Mouse (Mus musculus): ENCODE measurements around the gene Dnajb4. TPM values are rescaled to one million over a fixed set of nuclear protein-coding genes. Genes with fewer than 3 reads are reported as not detected.
A peak's percentile ranks its signal among the peaks of the same experiment; 100 is the strongest.

Dnajb4 gene
- total and polyA plus RNA-seq, 2 experiments from 2014 or later = 39.7 to 41.5 TPM

- ATAC-seq (peak; percentile 32), DNase-seq (peak; percentile 78)
- H3K27ac ChIP-seq (ENCODE audit: low read depth, low read length) = peak overlapping the region; percentile 100
- no peaks in the 10 kb centered on the region for H3K9me3 ChIP-seq (ENCODE audit: low read length)
- no peaks in the 10 kb centered on the region for H3K27me3 ChIP-seq (ENCODE audit: insufficient read depth, low read length)
- TF ChIP-seq CTCF (IDR thresholded peaks at IDR 0.05; ENCODE audit: low read depth) = no peak; the same call in 1 of the 2 replicates
- peak overlapping the region; percentile 100 for H3K9ac ChIP-seq
- H3K4me2 ChIP-seq (ENCODE audit: low read depth) = peak overlapping the region; percentile 58
- peak overlapping the region; percentile 97 for H3K4me3 ChIP-seq (ENCODE audit: low read depth, low read length)
- H3K36me3 ChIP-seq (ENCODE audit: insufficient read depth) = no peaks in the 10 kb centered on the region
- H3K4me1 ChIP-seq (ENCODE audit: insufficient read depth) = peaks cover 22% of the 10 kb centered on the region
- 4% methylated on average over 25 of the region's 25 CpGs for WGBS
These were observed 730 bp downstream of the Dnajb4 start for GRCm38 (mm10) chr3:152209177-152209966.

DNA sequence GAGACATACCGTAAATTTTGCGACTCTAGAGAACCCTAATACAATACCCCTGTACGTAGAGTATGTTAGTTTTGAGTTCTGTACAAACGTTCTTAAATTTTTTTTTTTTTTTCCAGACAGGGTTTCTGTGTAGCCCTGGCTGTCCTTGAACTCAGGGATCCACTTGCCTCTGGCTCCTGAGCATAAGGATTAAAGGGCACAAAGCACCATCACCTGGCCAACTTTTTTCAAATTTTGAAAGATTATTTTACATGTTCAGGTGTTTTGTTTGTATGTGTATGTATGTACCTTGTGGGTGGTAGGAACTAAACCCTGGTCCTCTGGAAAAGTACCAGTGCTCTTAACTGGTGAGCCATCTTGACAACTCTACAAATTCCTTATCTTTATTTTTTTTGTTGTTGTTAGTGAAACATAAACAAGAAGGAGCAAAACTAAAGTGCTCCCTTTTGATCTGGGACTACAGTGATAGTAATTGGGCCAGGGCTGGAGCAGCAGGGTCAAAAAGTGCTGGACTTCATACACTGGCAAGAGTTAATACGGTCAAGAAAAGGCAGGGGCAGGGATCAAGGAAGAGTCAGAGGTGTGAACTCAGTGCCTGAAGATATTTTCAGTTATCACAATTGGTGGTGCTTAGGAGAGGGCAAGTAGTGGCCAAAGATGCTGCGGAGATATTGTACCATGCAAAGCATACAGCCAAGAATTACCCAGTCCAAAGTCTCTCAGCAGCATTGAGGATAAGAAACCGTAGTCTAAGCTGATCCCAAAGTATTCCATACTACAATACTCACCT is 1.8 kb downstream of the Dnajb4 start:
- Histone ChIP-seq H3K27ac (ENCODE audit: low read depth, low read length) (no peak overlapping the region), H3K4me3 (ENCODE audit: low read depth, low read length) (no peak overlapping the region), H3K36me3 (ENCODE audit: insufficient read depth) (no peaks in the 10 kb centered on the region), H3K4me1 (ENCODE audit: insufficient read depth) (peaks cover 20% of the 10 kb centered on the region), H3K9me3 (ENCODE audit: low read length) (no peaks in the 10 kb centered on the region), H3K27me3 (ENCODE audit: insufficient read depth, low read length) (no peaks in the 10 kb centered on the region), H3K9ac (no peak overlapping the region), H3K4me2 (ENCODE audit: low read depth) (no peak overlapping the region)
- 93% methylated on average over 7 of the region's 7 CpGs for WGBS
- no peak for DNase-seq
- no peak for TF ChIP-seq CTCF (IDR thresholded peaks at IDR 0.05; ENCODE audit: low read depth)
- no peak for ATAC-seq

DNA sequence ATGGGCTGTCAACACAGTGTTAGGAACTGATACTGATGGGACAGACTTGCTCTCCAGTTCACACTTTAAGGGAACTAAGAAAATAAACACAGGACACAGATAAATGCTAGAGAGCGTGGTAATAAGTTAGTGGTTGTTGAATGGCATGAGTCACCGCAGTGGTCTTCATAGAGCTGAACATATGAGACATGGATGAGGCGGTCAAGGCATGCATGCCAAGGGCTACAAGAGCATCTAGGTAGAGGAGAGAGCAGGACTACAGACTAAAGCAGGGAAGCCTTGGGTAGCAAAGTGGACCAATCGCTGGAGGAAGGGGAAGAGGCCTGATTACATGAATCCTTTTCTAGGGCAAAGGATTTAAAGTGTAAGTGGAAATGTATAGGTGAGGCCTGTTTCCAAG is 2.9 kb downstream of the Dnajb4 start:
- H3K27me3 ChIP-seq (ENCODE audit: insufficient read depth, low read length) = no peaks in the 10 kb centered on the region
- H3K27ac ChIP-seq (ENCODE audit: low read depth, low read length) = no peak overlapping the region
- no peak for TF ChIP-seq CTCF (IDR thresholded peaks at IDR 0.05; ENCODE audit: low read depth)
- WGBS = 95% methylated on average over 4 of the region's 4 CpGs
- ATAC-seq = no peak
- no peak for DNase-seq
- no peak overlapping the region for H3K4me3 ChIP-seq (ENCODE audit: low read depth, low read length)
- peaks cover 9% of the 10 kb centered on the region for H3K4me1 ChIP-seq (ENCODE audit: insufficient read depth)
- no peak overlapping the region for H3K4me2 ChIP-seq (ENCODE audit: low read depth)
- H3K9ac ChIP-seq = no peak overlapping the region
- no peaks in the 10 kb centered on the region for H3K36me3 ChIP-seq (ENCODE audit: insufficient read depth)
- no peaks in the 10 kb centered on the region for H3K9me3 ChIP-seq (ENCODE audit: low read length)

GRCm38 (mm10) chr3:152204577-152204976 is 5.5 kb downstream of the Dnajb4 start:
- DNase-seq = no peak
- Histone ChIP-seq H3K27ac (ENCODE audit: low read depth, low read length) (no peak overlapping the region), H3K4me3 (ENCODE audit: low read depth, low read length) (no peak overlapping the region), H3K4me2 (ENCODE audit: low read depth) (no peak overlapping the region), H3K36me3 (ENCODE audit: insufficient read depth) (no peaks in the 10 kb centered on the region), H3K9me3 (ENCODE audit: low read length) (no peaks in the 10 kb centered on the region), H3K4me1 (ENCODE audit: insufficient read depth) (0 out of 2 replicates have a peak, but pooled peaks cover 5% of the 10 kb centered on the region), H3K9ac (no peak overlapping the region), H3K27me3 (ENCODE audit: insufficient read depth, low read length) (no peaks in the 10 kb centered on the region)
- 83% methylated on average over 3 of the region's 3 CpGs for WGBS
- ATAC-seq = no peak
- no peak for TF ChIP-seq CTCF (IDR thresholded peaks at IDR 0.05; ENCODE audit: low read depth)

- H3K36me3 ChIP-seq (ENCODE audit: insufficient read depth) = no peaks in the 10 kb centered on the region
- TF ChIP-seq CTCF (IDR thresholded peaks at IDR 0.05; ENCODE audit: low read depth) = no peak
- H3K9ac ChIP-seq = no peak overlapping the region
- WGBS = 57% methylated on average over 3 of the region's 3 CpGs
- 0 out of 2 replicates have a peak, but pooled peaks cover 2% of the 10 kb centered on the region for H3K4me1 ChIP-seq (ENCODE audit: insufficient read depth)
- ATAC-seq = no peak
- no peak overlapping the region for H3K27ac ChIP-seq (ENCODE audit: low read depth, low read length)
- H3K9me3 ChIP-seq (ENCODE audit: low read length) = no peaks in the 10 kb centered on the region
- H3K4me2 ChIP-seq (ENCODE audit: low read depth) = no peak overlapping the region
- H3K27me3 ChIP-seq (ENCODE audit: insufficient read depth, low read length) = no peaks in the 10 kb centered on the region
- H3K4me3 ChIP-seq (ENCODE audit: low read depth, low read length) = no peak overlapping the region
- no peak for DNase-seq
These were observed 6.1 kb downstream of the Dnajb4 start for GRCm38 (mm10) chr3:152203996-152204395.

DNA sequence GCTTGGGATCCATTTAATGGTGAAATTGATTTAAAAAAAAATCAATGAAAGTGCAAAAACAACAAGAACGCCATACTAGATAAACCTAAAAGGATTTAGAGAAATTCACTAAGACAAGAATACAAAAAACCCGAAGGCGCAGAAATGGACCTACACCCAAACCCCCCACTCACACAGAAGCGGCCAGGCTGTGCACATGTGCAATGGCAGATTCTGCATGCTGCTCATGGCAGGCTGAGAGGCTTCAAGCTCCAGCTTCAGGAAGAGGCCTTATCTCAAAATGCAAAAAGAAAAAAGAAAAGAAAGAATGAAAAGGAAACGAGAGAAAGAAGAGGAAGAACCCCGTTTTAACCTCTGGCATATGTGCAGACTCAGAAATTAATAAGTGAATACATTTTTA is 6.7 kb downstream of the Dnajb4 start:
- ATAC-seq (no peak), DNase-seq (no peak)
- Histone ChIP-seq H3K4me2 (ENCODE audit: low read depth) (no peak overlapping the region), H3K36me3 (ENCODE audit: insufficient read depth) (no peaks in the 10 kb centered on the region), H3K4me1 (ENCODE audit: insufficient read depth) (no peaks in the 10 kb centered on the region), H3K27ac (ENCODE audit: low read depth, low read length) (no peak overlapping the region), H3K4me3 (ENCODE audit: low read depth, low read length) (no peak overlapping the region), H3K9ac (no peak overlapping the region), H3K27me3 (ENCODE audit: insufficient read depth, low read length) (no peaks in the 10 kb centered on the region), H3K9me3 (ENCODE audit: low read length) (no peaks in the 10 kb centered on the region)
- 88% methylated on average over 6 of the region's 6 CpGs for WGBS
- no peak for TF ChIP-seq CTCF (IDR thresholded peaks at IDR 0.05; ENCODE audit: low read depth)

DNA sequence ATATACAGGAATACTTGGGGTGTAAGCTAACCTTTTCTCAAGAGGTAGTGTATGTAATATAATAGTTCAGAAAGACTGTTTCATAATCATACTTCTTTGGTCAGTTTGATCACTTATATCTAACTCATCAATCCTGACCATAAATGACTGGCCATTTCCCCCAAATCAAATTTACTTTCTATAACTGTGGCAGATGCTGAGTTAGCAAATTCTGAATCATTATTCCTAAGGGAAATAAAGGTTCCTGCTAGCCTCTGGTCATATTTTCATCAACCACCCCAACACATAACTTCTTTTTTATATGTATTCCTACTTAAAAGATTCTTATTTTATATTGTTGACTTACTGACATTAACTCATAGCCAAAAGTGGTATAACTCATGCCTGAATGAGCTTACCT is 7.2 kb downstream of the Dnajb4 start:
- no peak for TF ChIP-seq CTCF (IDR thresholded peaks at IDR 0.05; ENCODE audit: low read depth)
- ATAC-seq (no peak), DNase-seq (no peak)
- Histone ChIP-seq H3K27me3 (ENCODE audit: insufficient read depth, low read length) (no peaks in the 10 kb centered on the region), H3K36me3 (ENCODE audit: insufficient read depth) (no peaks in the 10 kb centered on the region), H3K4me2 (ENCODE audit: low read depth) (no peak overlapping the region), H3K27ac (ENCODE audit: low read depth, low read length) (no peak overlapping the region), H3K9me3 (ENCODE audit: low read length) (no peaks in the 10 kb centered on the region), H3K4me1 (ENCODE audit: insufficient read depth) (no peaks in the 10 kb centered on the region), H3K9ac (no peak overlapping the region), H3K4me3 (ENCODE audit: low read depth, low read length) (no peak overlapping the region)
